Mouse (Mus musculus): ENCODE measurements at regions not wholly inside any gene's neighbourhood (a gene's known extent, or its start where the extent isn't known, plus 50 kb on each side); places are given as distances from the start of the nearest gene placed in this dataset.

DNA sequence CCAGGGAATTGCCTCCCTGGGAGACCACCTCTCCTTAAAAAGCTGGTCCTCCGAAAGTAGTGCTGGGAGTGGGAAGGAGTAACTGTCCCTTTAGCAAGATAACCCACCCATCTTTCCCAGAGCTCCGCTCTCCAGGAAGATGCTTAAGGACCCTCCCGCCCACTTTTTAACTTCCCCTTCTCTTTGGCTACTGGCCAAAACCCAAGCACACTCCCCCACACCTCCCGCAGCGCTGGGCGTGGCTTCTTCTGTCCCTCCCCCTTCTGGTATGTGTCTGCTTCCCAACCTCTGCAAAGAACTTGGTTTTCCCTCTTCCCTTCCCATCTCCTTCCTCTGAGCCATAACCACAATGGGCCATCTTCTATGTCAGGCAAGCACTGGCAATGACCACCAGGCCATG lies 85.4 kb downstream of the Rpap3 start:
- H3K9ac ChIP-seq (ENCODE audit: insufficient read depth, low read depth), result no peak overlapping the region
- no peaks in the 10 kb centered on the region for H3K36me3 ChIP-seq (replicated peaks in 1 of 2; ENCODE audit: control insufficient read depth in 1 of 2, insufficient read depth in 1 of 2, low read length in 1 of 2)
- dilution Hi-C loops (cut with MboI; ENCODE audit: extremely low pct_ligation_motif_present, extremely low pct_unique_long_range_greater_than_20kb, low sequenced_read_pairs) (no loop called here), in situ Hi-C loops (cut with MboI; ENCODE audit: low pct_ligation_motif_present, low pct_unique_long_range_greater_than_20kb, low sequenced_read_pairs) (no loop called here)
- H3K9me3 ChIP-seq (replicated peaks; ENCODE audit: low read length), result peaks cover under 1% of the 10 kb centered on the region
- H3K4me1 ChIP-seq (ENCODE audit: control insufficient read depth in 1 of 2, insufficient read depth in 2 of 2), result peaks cover 0 to 3% of the 10 kb centered on the region in 2 experiments; a peak in 1 of 4 replicates
- H3K4me2 ChIP-seq (ENCODE audit: insufficient read depth, low read depth, poor library complexity, severe bottlenecking), result 0 out of 2 replicates have a peak overlapping the region, but pooled peaks have one; percentile 8
- H3K4me3 ChIP-seq (replicated peaks in 1 of 3; ENCODE audit: low read depth in 2 of 3, low read length in 2 of 3, poor library complexity in 1 of 3), result no peak overlapping the region
- DNase-seq (ENCODE audit: extremely low read depth), result peak; percentile 7
- TF ChIP-seq EP300 (IDR thresholded peaks at IDR 0.05; ENCODE audit: low read length) (no peak), MXI1 (IDR thresholded peaks at IDR 0.05; ENCODE audit: low read depth, low read length) (0 out of 2 replicates have a peak, but pooled peaks have one; percentile 7), KAT2A (IDR thresholded peaks at IDR 0.05; ENCODE audit: insufficient replicate concordance, low read length) (no peak)
- H3K27me3 ChIP-seq (replicated peaks), result no peaks in the 10 kb centered on the region
- no peak overlapping the region for H3K27ac ChIP-seq (ENCODE audit: insufficient read depth, low read depth)
- no peaks in the 10 kb centered on the region for H3K79me2 ChIP-seq (replicated peaks; ENCODE audit: control insufficient read depth, extremely low read depth, insufficient read depth, poor library complexity, severe bottlenecking)

DNA sequence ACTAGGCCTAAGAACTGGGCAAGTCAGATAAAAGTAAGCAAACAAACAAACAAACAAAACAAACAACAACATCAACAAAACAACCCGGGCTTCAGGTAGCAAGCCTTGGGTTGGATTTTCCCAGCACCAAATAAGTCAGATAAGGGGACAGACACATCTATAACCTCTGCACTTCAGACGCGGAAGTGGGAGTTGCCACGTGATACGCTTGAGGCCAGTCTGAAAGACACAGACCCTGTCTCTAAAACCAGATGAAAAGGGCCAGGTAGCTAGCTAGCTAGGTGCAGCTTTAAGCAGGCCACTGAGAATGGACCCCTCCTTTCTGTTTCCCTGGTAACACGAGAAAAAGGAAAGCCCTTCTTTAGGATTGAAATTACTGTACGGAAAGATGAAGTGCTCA lies 85.9 kb downstream of the Rpap3 start:
- no peaks in the 10 kb centered on the region for H3K27me3 ChIP-seq (replicated peaks)
- no peak overlapping the region for H3K4me3 ChIP-seq (replicated peaks in 1 of 3; ENCODE audit: low read depth in 2 of 3, low read length in 2 of 3, poor library complexity in 1 of 3)
- H3K9me3 ChIP-seq (replicated peaks; ENCODE audit: low read length), result no peaks in the 10 kb centered on the region
- H3K79me2 ChIP-seq (replicated peaks; ENCODE audit: control insufficient read depth, extremely low read depth, insufficient read depth, poor library complexity, severe bottlenecking), result no peaks in the 10 kb centered on the region
- H3K27ac ChIP-seq (ENCODE audit: insufficient read depth, low read depth), result no peak overlapping the region
- no peak overlapping the region for H3K9ac ChIP-seq (ENCODE audit: insufficient read depth, low read depth)
- H3K4me2 ChIP-seq (ENCODE audit: insufficient read depth, low read depth, poor library complexity, severe bottlenecking), result 0 out of 2 replicates have a peak overlapping the region, but pooled peaks have one; percentile 8
- in situ Hi-C loops (cut with MboI; ENCODE audit: low pct_ligation_motif_present, low pct_unique_long_range_greater_than_20kb, low sequenced_read_pairs) (no loop called here), dilution Hi-C loops (cut with MboI; ENCODE audit: extremely low pct_ligation_motif_present, extremely low pct_unique_long_range_greater_than_20kb, low sequenced_read_pairs) (no loop called here)
- no peaks in the 10 kb centered on the region for H3K36me3 ChIP-seq (replicated peaks in 1 of 2; ENCODE audit: control insufficient read depth in 1 of 2, insufficient read depth in 1 of 2, low read length in 1 of 2)
- H3K4me1 ChIP-seq (ENCODE audit: control insufficient read depth in 1 of 2, insufficient read depth in 2 of 2), result peaks cover 0 to 3% of the 10 kb centered on the region in 2 experiments; a peak in 1 of 4 replicates
- TF ChIP-seq MXI1 (IDR thresholded peaks at IDR 0.05; ENCODE audit: low read depth, low read length), result 0 out of 2 replicates have a peak, but pooled peaks have one; percentile 40
- TF ChIP-seq TBP (conservative IDR thresholded peaks at IDR 0.05; ENCODE audit: low read depth, low read length), result no peak
- peak; percentile 51; the same call in 1 of the 2 replicates for TF ChIP-seq ELF1 (IDR thresholded peaks at IDR 0.05; ENCODE audit: low read depth, low read length)
- TF ChIP-seq EP300 (IDR thresholded peaks at IDR 0.05; ENCODE audit: low read length), result no peak
- TF ChIP-seq USF2 (conservative IDR thresholded peaks at IDR 0.05; ENCODE audit: low read depth, low read length), result peak; percentile 25; the same call in 1 of the 2 replicates
- no peak for TF ChIP-seq SMC3 (IDR thresholded peaks at IDR 0.05; ENCODE audit: low read depth, low read length)
- TF ChIP-seq BHLHE40 (IDR thresholded peaks at IDR 0.05; ENCODE audit: low read depth, low read length), result no peak
- TF ChIP-seq KAT2A (IDR thresholded peaks at IDR 0.05; ENCODE audit: insufficient replicate concordance, low read length), result no peak
- TF ChIP-seq SIN3A (IDR thresholded peaks at IDR 0.05; ENCODE audit: low read length), result no peak
- peak; percentile 50; the same call in 1 of the 2 replicates for TF ChIP-seq USF1 (IDR thresholded peaks at IDR 0.05; ENCODE audit: low read depth, low read length)
- TF ChIP-seq MAX (IDR thresholded peaks at IDR 0.05; ENCODE audit: low read length), result 0 out of 2 replicates have a peak, but pooled peaks have one; percentile 37
- no peak for DNase-seq (ENCODE audit: extremely low read depth)

DNA sequence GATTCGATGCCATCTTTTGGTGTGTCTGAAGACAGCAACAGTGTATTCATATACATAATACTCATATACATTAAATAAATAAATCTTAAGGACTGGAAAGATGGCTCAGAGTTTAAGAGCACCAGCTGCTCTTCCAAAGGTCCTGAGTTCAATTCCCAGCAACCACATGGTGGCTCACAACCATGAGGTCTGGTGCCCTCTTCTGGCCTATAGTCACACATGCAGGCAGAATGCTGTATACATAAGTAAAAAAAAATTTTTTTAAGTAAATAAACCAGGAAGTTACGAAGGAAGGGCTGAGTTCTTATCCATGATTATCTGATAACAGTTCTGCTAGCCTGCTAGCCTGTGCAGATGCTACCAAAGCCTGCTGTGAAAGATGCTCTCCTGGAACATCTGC lies 93.3 kb downstream of the Rpap3 start:
- Histone ChIP-seq H3K27me3 (replicated peaks) (no peaks in the 10 kb centered on the region), H3K4me3 (replicated peaks in 1 of 3; ENCODE audit: low read depth in 2 of 3, low read length in 2 of 3, poor library complexity in 1 of 3) (no peak overlapping the region), H3K27ac (ENCODE audit: insufficient read depth, low read depth) (no peak overlapping the region), H3K36me3 (replicated peaks in 1 of 2; ENCODE audit: control insufficient read depth in 1 of 2, insufficient read depth in 1 of 2, low read length in 1 of 2) (no peaks in the 10 kb centered on the region), H3K4me2 (ENCODE audit: insufficient read depth, low read depth, poor library complexity, severe bottlenecking) (no peak overlapping the region), H3K9me3 (replicated peaks; ENCODE audit: low read length) (no peaks in the 10 kb centered on the region), H3K4me1 (ENCODE audit: control insufficient read depth in 1 of 2, insufficient read depth in 2 of 2) (no peaks in the 10 kb centered on the region), H3K79me2 (replicated peaks; ENCODE audit: control insufficient read depth, extremely low read depth, insufficient read depth, poor library complexity, severe bottlenecking) (no peaks in the 10 kb centered on the region), H3K9ac (ENCODE audit: insufficient read depth, low read depth) (no peak overlapping the region)
- dilution Hi-C loops (cut with MboI; ENCODE audit: extremely low pct_ligation_motif_present, extremely low pct_unique_long_range_greater_than_20kb, low sequenced_read_pairs), result no loop called here
- in situ Hi-C loops (cut with MboI; ENCODE audit: low pct_ligation_motif_present, low pct_unique_long_range_greater_than_20kb, low sequenced_read_pairs), result no loop called here
- DNase-seq (ENCODE audit: extremely low read depth), result peak; percentile 46
- TF ChIP-seq MYC (IDR thresholded peaks at IDR 0.05; ENCODE audit: low read depth, low read length) (peak; percentile 88), BHLHE40 (IDR thresholded peaks at IDR 0.05; ENCODE audit: low read depth, low read length) (no peak), IRF4 (IDR thresholded peaks at IDR 0.05; ENCODE audit: low read depth, low read length) (no peak), NRF1 (IDR thresholded peaks at IDR 0.05; ENCODE audit: low read depth, low read length) (no peak), CTCF (conservative IDR thresholded peaks at IDR 0.05 in 1 of 2, IDR thresholded peaks at IDR 0.05 in 1 of 2; ENCODE audit: low read depth in 2 of 2, low read length in 2 of 2) (peak; percentile 67 to 70), JUND (conservative IDR thresholded peaks at IDR 0.05; ENCODE audit: low read depth, low read length) (no peak), SMC3 (IDR thresholded peaks at IDR 0.05; ENCODE audit: low read depth, low read length) (peak; percentile 51), UBTF (IDR thresholded peaks at IDR 0.05; ENCODE audit: low read depth, low read length) (no peak), ZNF384 (IDR thresholded peaks at IDR 0.05; ENCODE audit: low read depth, low read length) (peak; percentile 81), RAD21 (IDR thresholded peaks at IDR 0.05; ENCODE audit: low read depth, low read length) (peak; percentile 60), ZC3H11A (IDR thresholded peaks at IDR 0.05; ENCODE audit: low read depth, low read length) (no peak), MAX (IDR thresholded peaks at IDR 0.05; ENCODE audit: low read length) (peak; percentile 44; the same call in 1 of the 2 replicates), HCFC1 (IDR thresholded peaks at IDR 0.05; ENCODE audit: low read depth, low read length) (no peak), ELF1 (IDR thresholded peaks at IDR 0.05; ENCODE audit: low read depth, low read length) (no peak), TBP (conservative IDR thresholded peaks at IDR 0.05; ENCODE audit: low read depth, low read length) (no peak), MEF2A (IDR thresholded peaks at IDR 0.05; ENCODE audit: borderline replicate concordance, low read depth, low read length) (no peak), SIN3A (IDR thresholded peaks at IDR 0.05; ENCODE audit: low read length) (no peak), PAX5 (IDR thresholded peaks at IDR 0.05; ENCODE audit: low read length) (no peak), NELFE (IDR thresholded peaks at IDR 0.05; ENCODE audit: low read depth, low read length) (no peak)
